Mouse (Mus musculus): ENCODE measurements around the gene Rasgrf2. TPM values are rescaled to one million over a fixed set of nuclear protein-coding genes. Genes with fewer than 3 reads are reported as not detected.
"Not testable (repeated sequence)": the region's sequence is repeated elsewhere in the genome, so short reads cannot be mapped to it uniquely, and the experiment has no call there.

Rasgrf2 gene
- polyA plus RNA-seq (2014; fragmentation: Nextera tagmentation; extraction: Ambion mirVana), result 0.14 and 0.67 TPM in 2 replicates

- Histone ChIP-seq H3K9me3 (ENCODE audit: control insufficient read depth, low read length) (no peaks in the 10 kb centered on the region), H3K4me1 (ENCODE audit: control insufficient read depth, insufficient read depth, low read length) (peaks cover 5% of the 10 kb centered on the region; the same call in 1 of the 2 replicates), H3K4me3 (ENCODE audit: low read depth, low read length) (peak within 1 kb of the TSS; percentile 51), H3K4me2 (ENCODE audit: low read depth, low read length) (peak within 1 kb of the TSS; percentile 98), H3K36me3 (ENCODE audit: control insufficient read depth, insufficient read depth, low read length) (no peaks in the 10 kb centered on the region), H3K27ac (replicated peaks; ENCODE audit: low read depth, low read length) (no peak within 1 kb of the TSS), H3K27me3 (replicated peaks; ENCODE audit: control insufficient read depth, insufficient read depth, low read length) (peaks cover 39% of the 10 kb centered on the region), H3K9ac (ENCODE audit: low read depth, low read length) (peak within 1 kb of the TSS; percentile 56)
- peak; percentile 47 for DNase-seq (ENCODE audit: low spot score)
- peak; percentile 82 for ATAC-seq (ENCODE audit: low read depth)
- WGBS, result 1% methylated on average over 35 of the region's 70 CpGs
Measured at GRCm38 (mm10) chr13:92131384-92132150, at the start of gene Rasgrf2. Gene Rasgrf2, minus strand, starts transcription at chr13:92131656.

GRCm38 (mm10) chr13:92172686-92173085 is 41.2 kb upstream of the Rasgrf2 start:
- H3K36me3 ChIP-seq (ENCODE audit: control insufficient read depth, insufficient read depth, low read length); H3K9ac ChIP-seq (ENCODE audit: low read depth, low read length); H3K9me3 ChIP-seq (ENCODE audit: control insufficient read depth, low read length); H3K27ac ChIP-seq (replicated peaks; ENCODE audit: low read depth, low read length); DNase-seq (ENCODE audit: low spot score); H3K4me1 ChIP-seq (ENCODE audit: control insufficient read depth, insufficient read depth, low read length); ATAC-seq (ENCODE audit: low read depth); H3K27me3 ChIP-seq (replicated peaks; ENCODE audit: control insufficient read depth, insufficient read depth, low read length); H3K4me2 ChIP-seq (ENCODE audit: low read depth, low read length); H3K4me3 ChIP-seq (ENCODE audit: low read depth, low read length): not testable (repeated sequence)
- 85% methylated on average over 8 of the region's 8 CpGs for WGBS

- ATAC-seq (ENCODE audit: low read depth) (no peak), DNase-seq (ENCODE audit: low spot score) (no peak)
- no peak overlapping the region for H3K4me2 ChIP-seq (ENCODE audit: low read depth, low read length)
- no peak overlapping the region for H3K27ac ChIP-seq (replicated peaks; ENCODE audit: low read depth, low read length)
- 74% methylated on average over 3 of the region's 3 CpGs for WGBS
- no peaks in the 10 kb centered on the region for H3K36me3 ChIP-seq (ENCODE audit: control insufficient read depth, insufficient read depth, low read length)
- no peaks in the 10 kb centered on the region for H3K27me3 ChIP-seq (replicated peaks; ENCODE audit: control insufficient read depth, insufficient read depth, low read length)
- peaks cover 7% of the 10 kb centered on the region for H3K9me3 ChIP-seq (ENCODE audit: control insufficient read depth, low read length)
- no peak overlapping the region for H3K9ac ChIP-seq (ENCODE audit: low read depth, low read length)
- H3K4me1 ChIP-seq (ENCODE audit: control insufficient read depth, insufficient read depth, low read length), result no peaks in the 10 kb centered on the region
- H3K4me3 ChIP-seq (ENCODE audit: low read depth, low read length), result no peak overlapping the region
Measured at GRCm38 (mm10) chr13:92150551-92150950, 19.1 kb upstream of the Rasgrf2 start.

GRCm38 (mm10) chr13:92148858-92149257 is 17.4 kb upstream of the Rasgrf2 start:
- Histone ChIP-seq H3K27ac (replicated peaks; ENCODE audit: low read depth, low read length) (no peak overlapping the region), H3K4me1 (ENCODE audit: control insufficient read depth, insufficient read depth, low read length) (no peaks in the 10 kb centered on the region), H3K36me3 (ENCODE audit: control insufficient read depth, insufficient read depth, low read length) (no peaks in the 10 kb centered on the region), H3K4me3 (ENCODE audit: low read depth, low read length) (no peak overlapping the region), H3K27me3 (replicated peaks; ENCODE audit: control insufficient read depth, insufficient read depth, low read length) (no peaks in the 10 kb centered on the region), H3K9me3 (ENCODE audit: control insufficient read depth, low read length) (peaks cover 22% of the 10 kb centered on the region), H3K9ac (ENCODE audit: low read depth, low read length) (no peak overlapping the region), H3K4me2 (ENCODE audit: low read depth, low read length) (no peak overlapping the region)
- DNase-seq (ENCODE audit: low spot score), result no peak
- WGBS, result 88% methylated on average over 4 of the region's 4 CpGs
- ATAC-seq (ENCODE audit: low read depth), result no peak

- no peaks in the 10 kb centered on the region for H3K9me3 ChIP-seq (ENCODE audit: control insufficient read depth, low read length)
- 75% methylated on average over 3 of the region's 3 CpGs for WGBS
- H3K4me2 ChIP-seq (ENCODE audit: low read depth, low read length), result no peak overlapping the region
- no peak for DNase-seq (ENCODE audit: low spot score)
- no peaks in the 10 kb centered on the region for H3K36me3 ChIP-seq (ENCODE audit: control insufficient read depth, insufficient read depth, low read length)
- no peak overlapping the region for H3K27ac ChIP-seq (replicated peaks; ENCODE audit: low read depth, low read length)
- no peak overlapping the region for H3K9ac ChIP-seq (ENCODE audit: low read depth, low read length)
- no peak for ATAC-seq (ENCODE audit: low read depth)
- H3K27me3 ChIP-seq (replicated peaks; ENCODE audit: control insufficient read depth, insufficient read depth, low read length), result peaks cover 34% of the 10 kb centered on the region
- peaks cover 5% of the 10 kb centered on the region; the same call in 1 of the 2 replicates for H3K4me1 ChIP-seq (ENCODE audit: control insufficient read depth, insufficient read depth, low read length)
- H3K4me3 ChIP-seq (ENCODE audit: low read depth, low read length), result no peak overlapping the region
Measured at GRCm38 (mm10) chr13:92134792-92135191, 3.3 kb upstream of the Rasgrf2 start.

- no peaks in the 10 kb centered on the region for H3K36me3 ChIP-seq (ENCODE audit: control insufficient read depth, insufficient read depth, low read length)
- H3K4me3 ChIP-seq (ENCODE audit: low read depth, low read length), result no peak overlapping the region
- peaks cover 37% of the 10 kb centered on the region for H3K27me3 ChIP-seq (replicated peaks; ENCODE audit: control insufficient read depth, insufficient read depth, low read length)
- DNase-seq (ENCODE audit: low spot score) (no peak), ATAC-seq (ENCODE audit: low read depth) (no peak)
- no peaks in the 10 kb centered on the region for H3K9me3 ChIP-seq (ENCODE audit: control insufficient read depth, low read length)
- no peak overlapping the region for H3K9ac ChIP-seq (ENCODE audit: low read depth, low read length)
- H3K27ac ChIP-seq (replicated peaks; ENCODE audit: low read depth, low read length), result no peak overlapping the region
- WGBS, result 51% methylated on average over 2 of the region's 2 CpGs
- no peak overlapping the region for H3K4me2 ChIP-seq (ENCODE audit: low read depth, low read length)
- peaks cover 5% of the 10 kb centered on the region; the same call in 1 of the 2 replicates for H3K4me1 ChIP-seq (ENCODE audit: control insufficient read depth, insufficient read depth, low read length)
Measured at GRCm38 (mm10) chr13:92132599-92132998, 1.1 kb upstream of the Rasgrf2 start.

- peaks cover 39% of the 10 kb centered on the region for H3K27me3 ChIP-seq (replicated peaks; ENCODE audit: control insufficient read depth, insufficient read depth, low read length)
- DNase-seq (ENCODE audit: low spot score), result no peak
- peaks cover 5% of the 10 kb centered on the region; the same call in 1 of the 2 replicates for H3K4me1 ChIP-seq (ENCODE audit: control insufficient read depth, insufficient read depth, low read length)
- peak overlapping the region; percentile 51 for H3K4me3 ChIP-seq (ENCODE audit: low read depth, low read length)
- H3K4me2 ChIP-seq (ENCODE audit: low read depth, low read length), result peak overlapping the region; percentile 98
- no peaks in the 10 kb centered on the region for H3K9me3 ChIP-seq (ENCODE audit: control insufficient read depth, low read length)
- no peaks in the 10 kb centered on the region for H3K36me3 ChIP-seq (ENCODE audit: control insufficient read depth, insufficient read depth, low read length)
- H3K9ac ChIP-seq (ENCODE audit: low read depth, low read length), result peak overlapping the region; percentile 56
- ATAC-seq (ENCODE audit: low read depth), result 0 out of 2 replicates have a peak, but pooled peaks have one; percentile 12
- no peak overlapping the region for H3K27ac ChIP-seq (replicated peaks; ENCODE audit: low read depth, low read length)
- WGBS, result 11% methylated on average over 21 of the region's 22 CpGs
Measured at GRCm38 (mm10) chr13:92130994-92131383, 467 bp downstream of the Rasgrf2 start.

GRCm38 (mm10) chr13:92129877-92130276 is 1.6 kb downstream of the Rasgrf2 start:
- no peak for DNase-seq (ENCODE audit: low spot score)
- Histone ChIP-seq H3K36me3 (ENCODE audit: control insufficient read depth, insufficient read depth, low read length) (no peaks in the 10 kb centered on the region), H3K27ac (replicated peaks; ENCODE audit: low read depth, low read length) (no peak overlapping the region), H3K9ac (ENCODE audit: low read depth, low read length) (no peak overlapping the region), H3K27me3 (replicated peaks; ENCODE audit: control insufficient read depth, insufficient read depth, low read length) (peaks cover 39% of the 10 kb centered on the region), H3K4me3 (ENCODE audit: low read depth, low read length) (no peak overlapping the region), H3K4me2 (ENCODE audit: low read depth, low read length) (no peak overlapping the region), H3K4me1 (ENCODE audit: control insufficient read depth, insufficient read depth, low read length) (peaks cover 5% of the 10 kb centered on the region; the same call in 1 of the 2 replicates), H3K9me3 (ENCODE audit: control insufficient read depth, low read length) (no peaks in the 10 kb centered on the region)
- 78% methylated on average over 4 of the region's 4 CpGs for WGBS
- ATAC-seq (ENCODE audit: low read depth), result no peak

GRCm38 (mm10) chr13:92125902-92126301 is 5.6 kb downstream of the Rasgrf2 start:
- Histone ChIP-seq H3K4me2 (ENCODE audit: low read depth, low read length) (no peak overlapping the region), H3K9ac (ENCODE audit: low read depth, low read length) (no peak overlapping the region), H3K27me3 (replicated peaks; ENCODE audit: control insufficient read depth, insufficient read depth, low read length) (peaks cover 16% of the 10 kb centered on the region), H3K4me3 (ENCODE audit: low read depth, low read length) (no peak overlapping the region), H3K9me3 (ENCODE audit: control insufficient read depth, low read length) (no peaks in the 10 kb centered on the region), H3K36me3 (ENCODE audit: control insufficient read depth, insufficient read depth, low read length) (no peaks in the 10 kb centered on the region), H3K4me1 (ENCODE audit: control insufficient read depth, insufficient read depth, low read length) (peaks cover under 1% of the 10 kb centered on the region; the same call in 1 of the 2 replicates), H3K27ac (replicated peaks; ENCODE audit: low read depth, low read length) (no peak overlapping the region)
- no peak for ATAC-seq (ENCODE audit: low read depth)
- 83% methylated on average over 5 of the region's 5 CpGs for WGBS
- DNase-seq (ENCODE audit: low spot score), result no peak

Data from embryonic facial prominence, embryonic 14.5 days (tissue).